Mouse (Mus musculus): Measurements from ENCODE around the gene Rcor3.

Rcor3 gene

DNA sequence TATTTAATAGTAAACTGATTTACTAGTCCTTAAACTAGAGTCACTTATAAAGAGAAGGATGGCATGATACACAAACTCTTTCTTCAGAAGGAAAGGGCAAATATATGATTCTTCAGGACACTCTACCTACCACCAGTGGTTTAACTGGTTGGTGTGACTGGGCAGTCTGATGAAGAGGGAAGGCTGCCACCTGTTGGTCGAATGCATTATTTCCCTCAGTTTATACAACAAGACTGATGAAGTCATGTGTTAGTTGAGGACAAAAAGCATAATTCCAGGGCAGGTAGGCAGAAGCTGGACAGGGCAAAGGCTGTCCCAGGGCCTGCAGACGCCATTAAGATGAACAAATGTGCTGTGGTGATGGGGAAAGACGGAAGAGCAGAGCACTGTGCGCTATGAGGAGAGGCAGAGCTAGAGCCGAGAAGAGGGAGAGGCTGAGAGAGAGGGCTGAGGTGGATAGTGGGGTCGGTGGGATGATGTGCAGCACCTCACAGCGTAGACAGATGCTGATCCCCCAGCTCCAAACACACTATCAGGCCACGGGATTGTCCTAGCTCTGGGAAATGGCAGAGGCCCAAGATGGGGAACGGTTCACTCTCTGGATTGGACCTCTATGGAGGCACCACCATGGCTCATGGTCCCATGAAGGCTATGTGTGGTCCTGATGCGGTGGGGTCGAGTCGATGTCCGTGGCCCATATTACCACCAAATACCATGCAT, 43.3 kb downstream of the Rcor3 start:
- DNase-seq (ENCODE audit: low spot score) = peak; percentile 79

- DNase-seq (ENCODE audit: low spot score) = peak; percentile 86
Measured at GRCm38 (mm10) chr1:192092879-192093660, 44.8 kb downstream of the Rcor3 start.

DNA sequence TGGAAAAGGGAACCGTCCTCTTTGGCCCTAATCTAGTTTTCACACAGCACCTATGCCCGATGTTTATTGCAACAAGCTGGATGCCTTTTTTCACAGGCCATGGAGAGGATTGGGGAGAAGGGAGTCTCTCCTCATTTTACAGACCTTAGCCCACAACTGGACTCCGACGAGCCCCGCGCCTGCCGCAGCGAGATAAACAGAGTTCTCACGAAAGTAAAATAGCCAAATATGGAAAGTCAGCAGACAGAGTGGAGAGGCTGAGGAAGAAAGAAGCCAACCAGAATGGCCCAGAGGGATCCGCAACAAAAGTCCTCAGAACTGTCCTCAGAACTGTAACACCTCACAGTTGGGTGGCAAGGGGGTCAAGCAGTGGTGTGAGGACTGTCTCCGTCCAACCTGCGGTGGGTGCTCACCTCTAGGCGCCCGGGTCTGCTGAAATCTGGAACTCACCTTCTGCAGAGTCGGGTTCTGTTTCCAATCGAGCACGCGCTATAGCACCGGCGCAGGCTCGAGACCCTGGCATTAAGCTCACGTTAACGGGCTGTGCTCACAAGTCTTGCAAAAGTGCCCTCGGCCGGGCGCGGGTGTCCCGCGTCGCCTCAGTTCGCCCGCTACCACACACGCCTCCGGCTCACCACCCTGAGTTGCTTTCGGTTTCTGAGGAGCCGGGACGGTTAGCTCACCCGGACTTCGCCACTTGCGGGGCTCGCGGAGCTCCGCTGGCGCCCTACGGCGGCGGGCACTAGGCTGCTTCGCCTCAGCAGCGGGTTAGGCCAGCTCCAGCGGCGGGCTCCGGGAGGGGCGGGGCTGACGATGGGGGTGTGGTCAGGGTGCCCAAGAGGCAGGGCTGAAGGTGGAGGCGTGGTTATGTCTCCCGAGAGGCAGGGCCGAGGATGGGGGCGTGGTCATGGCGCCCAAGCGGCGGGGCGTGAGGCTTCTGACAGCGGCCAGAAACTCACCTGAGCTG, 45.8 kb downstream of the Rcor3 start, which contains the start of gene Traf5:
Gene Traf5, minus strand, starts transcription at position 754 of the 967 bp plus-strand sequence.
- peak; percentile 99 for DNase-seq (ENCODE audit: low spot score)

DNA sequence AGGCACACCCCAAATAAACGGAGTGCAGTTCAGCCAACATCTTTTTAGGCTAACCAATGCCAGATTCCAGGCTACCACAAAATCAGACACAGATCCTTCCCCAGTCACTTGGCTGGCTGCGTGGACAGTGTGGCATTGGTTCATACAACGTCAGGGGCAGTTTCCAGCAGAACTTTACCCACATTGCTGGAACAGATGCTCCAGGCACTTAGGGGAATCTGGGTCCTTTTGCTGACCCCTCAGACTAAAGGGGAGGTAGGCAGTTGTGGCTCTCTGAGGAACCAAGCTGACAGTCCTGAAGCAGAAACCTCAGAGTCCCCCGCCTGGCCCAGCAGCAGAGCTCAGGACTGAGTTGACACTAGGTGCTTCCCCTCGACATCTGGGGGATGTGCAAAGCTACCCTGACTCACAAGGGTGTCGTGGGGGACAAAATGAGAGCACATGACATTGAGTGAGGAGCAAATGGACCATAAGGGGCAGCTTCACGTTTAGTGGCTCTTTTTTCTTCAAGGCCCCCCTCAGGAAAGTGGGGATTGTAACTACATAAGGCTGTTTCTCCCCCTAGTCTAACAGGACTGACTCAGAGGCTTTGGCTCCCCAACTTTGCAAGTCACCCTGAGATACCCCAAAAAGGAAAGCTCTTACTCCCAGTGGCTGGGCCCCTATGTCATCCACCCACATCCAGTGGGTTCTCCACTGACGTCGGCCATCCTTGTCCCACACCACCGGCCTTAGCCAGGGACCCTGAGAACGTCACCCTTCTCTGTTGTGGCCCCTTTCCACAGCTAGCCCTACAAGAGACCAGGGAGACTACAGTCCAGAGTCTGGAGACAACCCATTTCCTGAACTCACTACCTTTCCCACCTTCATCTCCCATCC, 46.9 kb downstream of the Rcor3 start:
- DNase-seq (ENCODE audit: low spot score) = no peak

GRCm38 (mm10) chr1:192090281-192090680, 47.6 kb downstream of the Rcor3 start:
- DNase-seq (ENCODE audit: low spot score) = no peak

DNA sequence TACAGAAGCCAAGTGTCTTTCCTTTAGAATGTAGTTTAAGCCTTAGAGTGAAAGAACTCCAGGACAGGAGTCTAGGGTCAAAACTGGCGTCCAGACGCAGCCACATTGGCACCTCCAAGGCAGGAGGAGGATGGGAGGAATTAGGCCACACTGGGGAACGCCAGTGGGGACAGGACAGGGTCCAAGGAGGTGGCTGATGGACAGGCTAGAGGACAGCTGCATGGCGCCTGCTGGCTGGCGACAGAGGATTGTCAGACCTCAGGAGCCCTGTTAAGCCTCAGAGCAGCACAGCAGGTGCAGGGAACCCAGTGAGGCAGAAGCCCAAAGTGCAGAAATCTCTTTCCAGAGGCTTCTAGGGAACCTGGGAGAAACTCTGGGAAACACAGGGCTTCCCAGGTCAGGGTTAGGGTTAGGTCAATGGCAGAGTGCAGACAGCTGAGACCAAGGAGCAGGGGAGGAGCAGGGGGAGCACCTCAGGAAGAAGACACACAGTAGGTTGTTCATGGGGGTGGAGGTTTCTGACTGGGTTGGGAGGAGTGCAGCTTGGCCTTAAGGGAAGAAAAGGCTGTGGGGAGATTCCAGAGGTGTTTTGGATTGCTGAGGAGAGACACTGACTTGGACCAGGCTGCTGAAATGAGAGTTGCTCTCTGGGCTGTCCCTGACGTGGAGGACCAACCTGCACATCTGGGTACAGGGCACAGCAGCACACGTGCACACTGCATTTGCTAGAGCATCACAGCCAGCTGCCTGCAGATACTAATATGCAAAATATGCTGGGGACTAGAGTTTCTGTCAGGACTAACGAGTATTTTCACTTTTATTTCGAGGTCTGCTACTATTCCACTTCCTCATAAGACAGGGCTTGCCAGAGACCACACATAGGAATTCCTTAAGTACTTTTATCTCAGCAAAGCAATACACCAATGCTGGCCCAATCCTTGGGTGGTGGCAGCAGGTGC, 48.4 kb downstream of the Rcor3 start:
- DNase-seq (ENCODE audit: low spot score) = no peak

DNA sequence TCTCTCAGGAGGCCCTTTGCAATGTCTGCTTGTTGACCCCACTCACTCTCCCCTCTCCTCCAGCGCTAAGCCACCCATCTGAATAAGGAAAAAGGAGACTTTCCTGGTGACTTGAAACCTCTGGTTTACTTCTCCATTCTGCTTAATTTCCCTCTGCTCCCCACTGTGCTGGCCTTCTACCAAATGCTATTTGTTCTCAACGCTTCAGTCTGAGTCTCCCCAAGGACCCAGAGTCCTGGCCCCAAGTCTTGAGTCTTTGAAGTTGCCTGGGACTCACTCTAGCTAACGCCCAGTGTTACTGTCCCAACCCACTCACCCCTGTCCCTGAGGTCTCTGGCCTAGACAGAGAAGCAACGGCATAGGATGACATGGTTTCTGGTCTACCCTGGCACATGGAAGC, 49.9 kb downstream of the Rcor3 start:
- DNase-seq (ENCODE audit: low spot score) = no peak

- no peak for DNase-seq (ENCODE audit: low spot score)
Measured at GRCm38 (mm10) chr1:192087098-192087497, 50.8 kb downstream of the Rcor3 start.

DNA sequence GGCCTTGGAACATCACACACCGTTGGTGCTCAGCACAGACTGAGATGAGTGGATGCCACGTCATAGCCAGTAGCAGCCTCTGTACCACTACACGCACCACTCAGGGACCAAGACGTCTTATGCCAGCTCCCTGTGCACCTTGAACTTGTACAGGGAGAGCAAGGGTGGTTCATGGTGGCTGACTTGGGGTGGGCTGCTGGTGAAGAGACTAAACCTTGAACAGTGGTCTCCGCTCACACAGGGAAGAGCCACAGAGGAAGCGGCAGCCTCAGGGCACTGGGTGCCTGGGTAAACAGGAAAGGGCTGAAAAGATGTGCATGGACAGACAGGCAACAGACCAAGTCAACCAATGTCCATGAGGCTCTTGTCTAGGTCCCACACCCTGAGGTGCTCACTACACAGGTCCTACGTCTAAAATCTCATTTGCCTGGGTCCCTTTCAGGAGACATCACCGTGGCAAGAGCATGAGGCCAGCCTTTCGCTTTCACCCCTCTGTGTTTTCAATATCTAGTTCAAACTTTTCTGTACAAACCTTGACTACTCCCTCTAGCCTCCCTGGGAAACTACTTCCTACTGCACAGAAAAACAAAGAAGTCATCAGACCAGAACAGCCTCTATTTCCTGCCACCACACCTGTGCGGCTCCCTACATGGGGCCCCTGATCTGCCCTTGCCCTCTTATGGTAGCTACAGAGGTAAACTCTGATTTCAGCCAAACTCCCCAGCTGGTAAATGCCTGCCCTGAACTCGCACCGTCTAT, 51.4 kb downstream of the Rcor3 start:
- no peak for DNase-seq (ENCODE audit: low spot score)

- DNase-seq (ENCODE audit: low spot score) = no peak
Measured at GRCm38 (mm10) chr1:192085218-192085617, 52.6 kb downstream of the Rcor3 start.

- DNase-seq (ENCODE audit: low spot score) = no peak
Measured at GRCm38 (mm10) chr1:192082646-192083045, 55.2 kb downstream of the Rcor3 start.

DNA sequence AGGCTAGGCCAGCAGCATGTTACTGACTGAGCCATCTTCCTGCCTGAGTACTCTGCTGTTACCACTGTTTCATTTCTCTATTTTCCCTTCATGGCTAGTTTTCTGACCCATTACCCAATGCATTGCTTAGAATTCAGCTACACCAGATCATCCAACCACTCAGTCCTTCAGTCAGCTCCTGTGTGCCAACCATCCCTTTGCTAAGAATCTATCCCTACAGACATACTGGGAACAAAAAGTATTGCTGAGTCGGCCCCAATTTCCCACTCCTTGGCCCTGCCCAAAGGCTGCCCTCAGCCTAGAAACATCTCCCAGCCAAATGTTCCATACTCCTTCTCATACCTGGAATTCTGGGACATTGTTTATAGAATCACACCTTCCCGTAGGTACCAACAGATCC, 56.7 kb downstream of the Rcor3 start:
- DNase-seq (ENCODE audit: low spot score) = no peak

DNA sequence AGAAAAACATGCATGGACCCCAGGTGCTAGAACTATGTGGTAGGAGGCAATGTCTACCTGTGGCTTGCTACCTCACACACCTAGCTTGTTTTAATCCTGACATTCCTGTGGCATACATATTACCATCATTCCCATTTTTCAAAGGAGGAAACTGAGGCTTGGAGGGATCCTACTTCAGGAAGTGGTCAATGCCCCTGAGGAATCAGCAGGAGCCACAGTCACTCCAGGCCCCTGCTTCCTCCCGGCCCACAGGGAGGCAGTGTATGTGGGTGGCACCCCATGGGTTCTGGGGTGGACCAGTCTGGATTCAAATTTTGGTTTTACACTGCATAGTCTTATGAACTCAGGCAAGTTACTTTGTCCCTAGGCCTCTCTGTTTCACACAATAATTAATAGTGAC, 58.7 kb downstream of the Rcor3 start:
- DNase-seq (ENCODE audit: low spot score) = no peak

DNA sequence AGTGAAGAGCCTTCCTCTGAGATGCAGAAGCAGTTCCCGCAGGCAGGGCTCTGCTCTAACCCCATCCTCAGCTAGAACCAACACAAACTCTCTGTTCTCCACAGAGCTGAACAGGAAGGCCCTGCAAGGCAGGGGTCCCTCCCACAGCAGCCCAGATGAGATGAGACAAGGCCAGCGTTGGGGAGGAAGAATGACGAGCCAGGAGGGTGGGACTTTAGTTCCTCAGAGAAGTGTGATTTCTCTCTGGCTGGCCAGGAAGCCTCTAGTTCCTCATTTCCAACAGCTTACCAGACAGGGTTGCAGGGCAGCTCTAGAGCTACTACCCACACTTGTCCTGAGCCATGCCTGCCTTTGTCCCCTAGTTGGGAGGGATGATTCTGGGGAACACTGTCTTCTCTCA, 59.5 kb downstream of the Rcor3 start:
- peak; percentile 50 for DNase-seq (ENCODE audit: low spot score)

DNA sequence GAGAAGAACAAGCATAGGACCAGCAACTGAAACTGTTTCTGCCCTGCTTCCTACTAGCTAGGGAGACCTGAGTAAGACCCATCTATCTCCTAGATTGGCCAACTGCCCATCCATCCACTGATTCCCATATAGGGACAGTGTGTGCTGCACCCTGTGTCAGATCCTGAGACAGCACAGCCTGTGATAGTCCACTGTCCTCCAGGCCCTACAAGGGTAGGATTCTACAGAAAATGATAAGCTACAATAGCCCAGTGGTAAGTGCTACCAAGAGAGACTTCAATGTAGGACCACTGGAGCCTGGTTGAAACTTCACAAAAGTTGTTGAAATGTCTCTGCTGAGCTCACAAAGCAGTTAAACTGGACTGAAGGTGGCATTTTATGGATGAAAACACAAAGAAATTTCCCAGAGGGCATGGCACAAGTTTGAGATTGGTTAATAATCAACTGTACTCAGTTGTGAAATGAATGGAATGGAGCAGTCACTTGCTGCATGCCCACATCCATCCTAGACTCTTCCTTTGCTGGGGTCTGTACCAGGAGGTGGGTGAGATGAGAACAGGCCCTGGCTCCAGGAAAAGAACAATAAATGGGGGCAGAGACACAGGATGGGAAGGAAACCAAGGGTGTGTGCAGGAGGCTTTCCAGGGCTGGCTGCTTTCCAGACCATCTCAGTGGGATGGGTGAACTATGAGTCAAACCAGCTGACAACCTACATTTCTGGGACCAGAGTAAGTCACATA, 60.9 kb downstream of the Rcor3 start:
- peak; percentile 64 for DNase-seq (ENCODE audit: low spot score)

GRCm38 (mm10) chr1:192076101-192076500, 61.8 kb downstream of the Rcor3 start:
- no peak for DNase-seq (ENCODE audit: low spot score)

DNA sequence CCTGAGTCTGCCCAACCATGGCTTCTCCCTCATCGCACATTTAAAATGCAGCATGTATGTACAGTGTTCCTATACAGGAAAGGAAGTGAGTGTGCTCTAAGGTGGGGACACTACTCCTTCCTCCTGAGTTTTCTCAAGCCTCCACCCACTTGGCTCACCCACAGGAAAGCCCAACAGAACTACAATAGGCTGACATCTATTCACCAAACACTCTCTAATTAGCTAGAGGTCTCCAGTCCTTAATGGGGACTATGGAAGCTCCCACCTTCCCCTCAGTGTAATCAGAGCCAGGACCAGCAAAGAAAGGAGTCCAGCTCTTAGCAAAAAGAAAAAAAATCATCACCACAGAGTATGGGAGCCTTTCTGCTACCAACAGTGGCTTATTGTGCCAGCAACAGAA, 63.0 kb downstream of the Rcor3 start:
- no peak for DNase-seq (ENCODE audit: low spot score)

DNA sequence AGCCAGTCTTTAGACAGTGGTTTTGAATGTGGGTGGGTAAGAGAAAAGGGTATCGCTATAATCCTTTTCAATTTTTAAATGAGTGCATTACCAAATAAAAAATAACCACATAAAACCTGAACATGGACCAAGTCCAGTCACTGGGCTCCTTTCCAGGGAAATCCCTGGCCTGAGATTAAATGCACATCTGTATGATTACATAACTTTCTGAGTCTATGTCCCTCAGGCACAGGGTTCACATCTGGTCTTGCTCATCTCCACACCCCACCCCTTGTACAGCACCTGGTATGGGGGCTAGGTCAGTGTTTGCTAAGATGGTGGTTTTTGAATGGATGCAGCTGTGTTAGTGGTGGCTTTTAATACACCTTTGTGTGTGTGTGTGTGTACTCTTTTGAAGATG, 65.4 kb downstream of the Rcor3 start:
- no peak for DNase-seq (ENCODE audit: low spot score)

- DNase-seq (ENCODE audit: low spot score) = peak; percentile 30
Measured at GRCm38 (mm10) chr1:192070618-192071051, 67.2 kb downstream of the Rcor3 start.

Measured in urinary bladder, postnatal 14 days (tissue).